Mouse (Mus musculus) heart, adult 2 months (tissue): ENCODE measurements around the gene Rab11b. TPM values are rescaled to one million over a fixed set of nuclear protein-coding genes. Genes with fewer than 3 reads are reported as not detected.

Source experiments
- DNase-seq, 2 experiments: peaks; one replicate each; pipeline ENCODE4 v3.0.0; 2021
- H3K27ac ChIP-seq: fragments of 200-600 bp; 2 replicates; pipeline ENCODE4 v1.8.1; 2022
- H3K27me3 ChIP-seq: fragments of 200-500 bp; 2 replicates; pipeline ENCODE4 v1.6.1; 2012; ENCODE audit warnings: mild to moderate bottlenecking, low read length, inconsistent platforms, mixed read lengths; ENCODE audit not compliant: control insufficient read depth, insufficient read depth
- H3K36me3 ChIP-seq: fragments of 200-500 bp; 2 replicates; pipeline ENCODE4 v1.6.1; 2012; ENCODE audit warnings: low read length, inconsistent platforms; ENCODE audit not compliant: control insufficient read depth, insufficient read depth
- H3K4me1 ChIP-seq: fragments of 200-500 bp; 2 replicates; pipeline ENCODE4 v1.6.1; 2011; ENCODE audit warnings: low read length; ENCODE audit not compliant: control insufficient read depth, insufficient read depth
- H3K4me3 ChIP-seq: fragments of 200-600 bp; 2 replicates; pipeline ENCODE4 v1.8.1; 2022
- H3K79me2 ChIP-seq: fragments of 200-500 bp; replicated peaks from 2 replicates; pipeline ENCODE4 v1.6.1; 2012; ENCODE audit warnings: mild to moderate bottlenecking, inconsistent platforms, low read length, moderate library complexity, mixed read lengths; ENCODE audit not compliant: control insufficient read depth, insufficient read depth
- H3K9ac ChIP-seq: fragments of 200-500 bp; 2 replicates; pipeline ENCODE4 v1.6.1; 2012; ENCODE audit warnings: low read depth, mild to moderate bottlenecking, control low read depth, inconsistent platforms, low read length, mixed read lengths
- CTCF ChIP-seq: fragments of 200-600 bp; IDR thresholded peaks from 2 replicates; pipeline ENCODE4 v1.8.1; 2022; ENCODE audit warnings: antibody characterized with exemption, mild to moderate bottlenecking, moderate library complexity
- EP300 ChIP-seq: fragments of 200-500 bp; IDR thresholded peaks from 2 replicates; pipeline ENCODE4 v1.6.1; 2011; ENCODE audit warnings: low read depth, low read length, control low read depth; ENCODE audit not compliant: insufficient read depth
- POLR2A ChIP-seq: fragments of 200-500 bp; IDR thresholded peaks from 2 replicates; pipeline ENCODE4 v1.6.1; 2011; ENCODE audit warnings: mild to moderate bottlenecking, low read depth, low read length, control low read depth; ENCODE audit not compliant: insufficient read depth
- WGBS: fragments of 180-500 bp; shearing (Covaris S2); methylation state at CpG from one replicate; pipeline ENCODE4 v1.1.7; 2018; 5-methylcytosine and 5-hydroxymethylcytosine counted together
- intact Hi-C: fragments of 180-260 bp; cut with DNase I; formaldehyde crosslinking; loops from one replicate; pipeline ENCODE4 v1.15.1; 2025
- polyA plus RNA-seq: library from polyadenylated mRNA; depleted of rRNA; stranded (reverse); fragments of >200 nt; gene quantifications from 2 replicates; pipeline ENCODE4 v1.2.3, GENCODE M21; 2012
- total RNA-seq, 2 experiments: library from RNA; stranded (reverse); gene quantifications; 2 replicates each; pipeline ENCODE4 v1.2.3; 2021

Gene Rab11b
- total and polyA plus RNA-seq, 3 experiments = 238 to 388 (median 272) TPM

- intact Hi-C loops = loop anchor here (2.0 kb wide), 2 partner anchors 32 to 38 kb away; partner anchors contain the start of gene Hnrnpm
- 44% methylated on average over 10 of the region's 10 CpGs for WGBS
- H3K4me3 ChIP-seq = no peak overlapping the region
Observed at GRCm38 (mm10) chr17:33718944-33719725, 41.2 kb downstream of the Rab11b start.

DNA sequence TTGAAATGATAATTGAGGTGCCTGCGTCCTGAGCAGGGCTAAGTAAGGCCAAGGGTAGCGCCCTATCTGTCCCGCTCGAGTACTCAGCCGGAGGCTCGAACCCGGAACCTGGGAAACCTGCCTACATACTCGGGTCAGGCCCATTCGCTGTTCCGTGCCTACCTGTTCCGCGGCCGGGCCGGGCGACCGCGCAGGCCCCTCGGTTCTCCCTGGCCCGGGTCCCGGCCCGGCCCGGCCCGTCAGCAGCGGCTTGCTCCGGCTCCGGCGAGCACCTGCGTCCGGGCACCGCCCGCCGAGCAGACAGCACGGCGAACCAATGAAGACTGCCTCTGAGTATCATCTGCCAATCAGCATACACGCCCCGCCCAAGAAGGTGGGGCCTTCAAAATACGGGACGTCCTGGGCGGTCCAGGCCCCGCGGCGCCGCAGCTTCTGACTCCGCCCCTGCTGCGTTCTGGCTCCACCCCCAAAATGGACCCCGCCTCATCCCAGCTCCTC lies 41.9 kb downstream of the Rab11b start, which contains the start of gene March2:
Gene March2 (minus strand): TSS at position 287 of the 498 bp plus-strand sequence.
- H3K27ac ChIP-seq = peak within 1 kb of the TSS; percentile 79
- TF ChIP-seq POLR2A (peak; percentile 37; the same call in 1 of the 2 replicates), CTCF (no peak), EP300 (0 out of 2 replicates have a peak, but pooled peaks have one; percentile 5)
- WGBS = 1% methylated on average over 46 of the region's 46 CpGs

More at GRCm38 (mm10) chr17:33718944-33719725, 41.2 kb downstream of the Rab11b start:
- Histone ChIP-seq H3K36me3 (no peaks in the 10 kb centered on the region; the same call in 1 of the 2 replicates), H3K27ac (peak overlapping the region; percentile 70), H3K79me2 (peaks cover 1% of the 10 kb centered on the region; the same call in 1 of the 2 replicates), H3K4me1 (no peaks in the 10 kb centered on the region; the same call in none of the 2 replicates), H3K9ac (no peak overlapping the region), H3K27me3 (no peaks in the 10 kb centered on the region)
- no peak for DNase-seq
- TF ChIP-seq POLR2A = no peak
- TF ChIP-seq CTCF = no peak
- TF ChIP-seq EP300 = no peak

GRCm38 (mm10) chr17:33717982-33718381 lies 42.3 kb downstream of the Rab11b start:
- peak overlapping the region; percentile 85 for H3K4me3 ChIP-seq
- WGBS = 6% methylated on average over 8 of the region's 8 CpGs
- DNase-seq = no peak
- H3K79me2 ChIP-seq = peaks cover 1% of the 10 kb centered on the region
- TF ChIP-seq CTCF = no peak
- no peaks in the 10 kb centered on the region; the same call in none of the 2 replicates for H3K4me1 ChIP-seq
- no peaks in the 10 kb centered on the region for H3K27me3 ChIP-seq
- H3K27ac ChIP-seq = peak overlapping the region; percentile 79
- intact Hi-C loops = loop anchor here (2.0 kb wide), 2 partner anchors 31 to 39 kb away; partner anchors contain the start of gene Hnrnpm
- peak overlapping the region; percentile 86 for H3K9ac ChIP-seq
- H3K36me3 ChIP-seq = no peaks in the 10 kb centered on the region; the same call in 1 of the 2 replicates

More for the DNA sequence above, 41.9 kb downstream of the Rab11b start, which contains the start of gene March2:
- no peaks in the 10 kb centered on the region; the same call in none of the 2 replicates for H3K4me1 ChIP-seq
- peaks cover 1% of the 10 kb centered on the region for H3K79me2 ChIP-seq
- H3K4me3 ChIP-seq = peak within 1 kb of the TSS; percentile 85
- H3K27me3 ChIP-seq = no peaks in the 10 kb centered on the region
- H3K9ac ChIP-seq = peak within 1 kb of the TSS; percentile 86
- H3K36me3 ChIP-seq = no peaks in the 10 kb centered on the region; the same call in 1 of the 2 replicates
- peak; percentile 98 to 99 for DNase-seq
- intact Hi-C loops = loop anchor here (2.0 kb wide), 2 partner anchors 32 to 38 kb away; partner anchors contain the start of gene Hnrnpm

- TF ChIP-seq CTCF = no peak
- no peak for TF ChIP-seq EP300
- peaks cover 2% of the 10 kb centered on the region for H3K79me2 ChIP-seq
- DNase-seq = no peak
- no peak overlapping the region for H3K4me3 ChIP-seq
- H3K36me3 ChIP-seq = no peaks in the 10 kb centered on the region; the same call in 1 of the 2 replicates
- no peak overlapping the region for H3K27ac ChIP-seq
- no peaks in the 10 kb centered on the region; the same call in none of the 2 replicates for H3K4me1 ChIP-seq
- no peaks in the 10 kb centered on the region for H3K27me3 ChIP-seq
- H3K9ac ChIP-seq = no peak overlapping the region
- intact Hi-C loops = no loop called here
- 96% methylated on average over 1 of the region's 1 CpGs for WGBS
Observed at GRCm38 (mm10) chr17:33717246-33717645, 43.1 kb downstream of the Rab11b start.

- Histone ChIP-seq H3K36me3 (no peaks in the 10 kb centered on the region; the same call in 1 of the 2 replicates), H3K79me2 (peaks cover 3% of the 10 kb centered on the region), H3K9ac (no peak overlapping the region), H3K27ac (no peak overlapping the region), H3K4me3 (no peak overlapping the region), H3K27me3 (no peaks in the 10 kb centered on the region), H3K4me1 (no peaks in the 10 kb centered on the region; the same call in none of the 2 replicates)
- WGBS = 97% methylated on average over 1 of the region's 1 CpGs
- intact Hi-C loops = no loop called here
- no peak for DNase-seq
- no peak for TF ChIP-seq EP300
- no peak for TF ChIP-seq POLR2A
- TF ChIP-seq CTCF = no peak
Observed at GRCm38 (mm10) chr17:33714779-33715178, 45.6 kb downstream of the Rab11b start.

GRCm38 (mm10) chr17:33713271-33713670 lies 47.1 kb downstream of the Rab11b start:
- no peak for DNase-seq
- no peak overlapping the region for H3K9ac ChIP-seq
- no peak overlapping the region for H3K4me3 ChIP-seq
- no peaks in the 10 kb centered on the region; the same call in 1 of the 2 replicates for H3K4me1 ChIP-seq
- H3K27me3 ChIP-seq = no peaks in the 10 kb centered on the region
- H3K79me2 ChIP-seq = peaks cover 5% of the 10 kb centered on the region
- TF ChIP-seq POLR2A = no peak
- TF ChIP-seq EP300 = no peak
- no peak for TF ChIP-seq CTCF
- 29% methylated on average over 5 of the region's 5 CpGs for WGBS
- no peak overlapping the region for H3K27ac ChIP-seq
- intact Hi-C loops = no loop called here
- no peaks in the 10 kb centered on the region; the same call in 1 of the 2 replicates for H3K36me3 ChIP-seq
